Mouse (Mus musculus) forebrain, embryonic 13.5 days (tissue): ENCODE measurements around the gene Nlrp4e. TPM values are rescaled to one million over a fixed set of nuclear protein-coding genes. Genes with fewer than 3 reads are reported as not detected.
"Not testable (repeated sequence)": the region's sequence is repeated elsewhere in the genome, so short reads cannot be mapped to it uniquely, and the experiment has no call there.

ENCODE experiments used
- ATAC-seq: fragments of 200-750 bp; cut with Nextera tagmentation; 2 replicates; pipeline ENCODE4 v1.8.0; 2017
- H3K27ac ChIP-seq: fragments of 300-500 bp; sonication (generic); 2 replicates; pipeline ENCODE4 v1.5.1; 2015; ENCODE audit warnings: inconsistent platforms, mild to moderate bottlenecking, moderate library complexity
- H3K27me3 ChIP-seq: fragments of 300-500 bp; sonication (generic); 2 replicates; pipeline ENCODE4 v1.6.1; 2015; ENCODE audit warnings: mild to moderate bottlenecking, inconsistent platforms
- H3K36me3 ChIP-seq: fragments of 300-500 bp; sonication (generic); 2 replicates; pipeline ENCODE4 v1.6.1; 2015; ENCODE audit warnings: mild to moderate bottlenecking, inconsistent platforms; ENCODE audit not compliant: poor library complexity, severe bottlenecking
- H3K4me1 ChIP-seq: fragments of 300-500 bp; sonication (generic); 2 replicates; pipeline ENCODE4 v1.6.1; 2015; ENCODE audit warnings: inconsistent platforms
- H3K4me2 ChIP-seq: fragments of 300-500 bp; sonication (generic); 2 replicates; pipeline ENCODE4 v1.6.1; 2015; ENCODE audit warnings: inconsistent platforms, mild to moderate bottlenecking, moderate library complexity
- H3K4me3 ChIP-seq: fragments of 300-500 bp; sonication (generic); 2 replicates; pipeline ENCODE4 v1.5.1; 2015; ENCODE audit warnings: mild to moderate bottlenecking, inconsistent platforms
- H3K9ac ChIP-seq: fragments of 300-500 bp; sonication (generic); 2 replicates; pipeline ENCODE4 v1.6.1; 2015; ENCODE audit warnings: mild to moderate bottlenecking, inconsistent platforms
- H3K9me3 ChIP-seq: fragments of 300-500 bp; sonication (generic); replicated peaks from 2 replicates; pipeline ENCODE4 v1.6.1; 2016; ENCODE audit warnings: inconsistent platforms
- WGBS: fragments of 180-500 bp; shearing (Covaris S2); methylation state at CpG from one replicate; pipeline ENCODE4 v1.1.7; 2015; 5-methylcytosine and 5-hydroxymethylcytosine counted together
- microRNA-seq: library from miRNA; unstranded; fragments of <30 nt; microRNA quantifications from one replicate; pipeline ENCODE4, GENCODE M21; 2016
- polyA plus RNA-seq: library from polyadenylated mRNA; unstranded; fragments of >200 nt; fragmentation: Nextera tagmentation; extraction: Ambion mirVana; gene quantifications from 2 replicates; pipeline ENCODE4 v1.2.1, GENCODE M21; 2015

The Nlrp4e gene
- polyA plus RNA-seq: not detected in 2 replicates

DNA sequence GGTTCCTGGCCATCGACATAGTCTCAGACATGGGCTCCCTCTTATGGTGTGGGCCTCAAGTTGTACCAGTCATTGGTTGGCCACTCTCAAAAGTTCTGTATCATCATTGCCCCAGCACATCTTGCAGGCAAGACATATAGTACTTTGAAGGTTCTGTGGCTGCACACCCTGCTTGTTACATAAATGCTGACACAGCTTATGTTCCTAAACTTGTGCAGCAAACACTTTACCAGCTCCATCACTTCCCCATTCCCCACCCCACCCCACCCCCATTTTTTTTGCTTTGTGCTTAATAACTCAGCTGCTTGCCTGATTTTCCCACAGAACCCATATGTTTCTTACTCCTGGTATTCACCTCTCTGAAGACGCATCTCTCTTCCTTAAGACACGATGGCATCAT, at the start of gene Nlrp4e:
Gene Nlrp4e (plus strand): TSS at position 301 of the 400 bp plus-strand sequence.
- H3K9me3 ChIP-seq: peaks cover 11% of the 10 kb centered on the region
- not testable (repeated sequence) for ATAC-seq, H3K9ac ChIP-seq, H3K27me3 ChIP-seq, H3K4me1 ChIP-seq, H3K4me2 ChIP-seq, H3K36me3 ChIP-seq, H3K4me3 ChIP-seq, H3K27ac ChIP-seq
- WGBS: 88% methylated on average over 3 of the region's 3 CpGs

DNA sequence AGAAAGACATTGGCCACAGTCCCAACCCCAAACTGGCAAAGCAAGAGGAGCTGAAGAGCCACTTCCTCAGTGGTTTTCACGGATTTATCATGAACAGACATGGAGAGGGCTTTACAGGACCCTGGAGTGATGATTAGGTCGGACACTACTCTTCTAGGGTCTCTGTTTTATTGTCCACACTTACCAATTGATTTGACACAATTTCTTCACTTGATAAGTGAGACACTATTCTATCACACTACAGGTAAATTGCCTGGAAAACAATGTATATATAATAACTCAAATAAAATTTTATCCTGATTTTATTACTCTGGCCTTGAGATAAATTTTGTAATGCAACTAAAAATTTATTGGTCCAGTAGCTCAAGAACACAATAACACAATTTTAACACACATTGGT, 49.4 kb upstream of the Nlrp4e start, which contains the start of gene Vmn1r166:
Gene Vmn1r166 (minus strand): TSS at position 101 of the 400 bp plus-strand sequence.
- not testable (repeated sequence) for H3K4me3 ChIP-seq

DNA sequence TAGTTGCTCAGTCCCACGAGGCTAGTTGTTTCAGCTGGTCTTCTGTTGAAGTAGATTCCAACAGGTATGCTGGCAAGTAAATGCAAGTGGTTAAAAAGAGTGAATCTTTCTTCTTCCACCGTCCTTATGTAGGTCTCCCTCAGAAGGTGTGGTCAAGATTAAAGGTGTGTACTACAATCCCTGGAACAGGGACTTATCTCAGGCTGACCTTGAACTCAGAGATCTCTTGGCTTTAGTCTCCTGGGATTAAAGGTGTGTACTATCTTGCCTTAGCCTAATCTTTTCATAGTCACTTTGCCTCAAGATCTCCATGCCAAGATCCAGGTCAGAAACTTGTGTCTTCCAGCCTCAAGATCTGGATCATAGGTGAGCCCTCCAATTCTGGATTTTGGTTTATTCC, 22.2 kb upstream of the Nlrp4e start, which contains the start of gene Gm6902:
Gene Gm6902 (minus strand): TSS at position 101 of the 400 bp plus-strand sequence.
- no CpG with 5 or more reads among the region's 2 CpGs for WGBS
- ATAC-seq, H3K27ac ChIP-seq: not testable (repeated sequence)

More for the DNA sequence above, 49.4 kb upstream of the Nlrp4e start, which contains the start of gene Vmn1r166:
- not testable (repeated sequence) for H3K27me3 ChIP-seq, H3K36me3 ChIP-seq, H3K4me2 ChIP-seq, H3K9ac ChIP-seq, H3K9me3 ChIP-seq, ATAC-seq, H3K4me1 ChIP-seq, H3K27ac ChIP-seq
- WGBS: no CpG with 5 or more reads among the region's 2 CpGs

DNA sequence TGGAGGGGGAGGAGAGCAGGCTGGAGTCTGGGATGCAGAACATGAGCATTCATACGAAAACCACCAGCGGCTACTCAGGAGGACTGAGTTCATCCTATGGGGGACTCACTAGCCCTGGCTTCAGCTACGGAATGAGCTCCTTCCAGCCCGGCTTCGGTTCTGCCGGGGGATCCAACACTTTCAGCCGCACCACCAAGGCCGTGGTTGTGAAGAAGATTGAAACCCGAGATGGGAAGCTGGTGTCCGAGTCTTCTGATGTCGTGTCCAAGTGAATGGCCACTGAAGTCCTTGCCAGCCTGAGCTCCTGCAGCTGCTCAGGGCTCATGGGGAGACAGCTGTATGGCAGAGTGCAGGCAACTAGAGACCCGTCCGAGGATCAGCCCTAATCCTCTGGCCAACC, 57.3 kb downstream of the Nlrp4e start:
- not testable (repeated sequence) for H3K9ac ChIP-seq, H3K4me3 ChIP-seq, H3K27me3 ChIP-seq, H3K36me3 ChIP-seq, H3K4me1 ChIP-seq, H3K4me2 ChIP-seq, H3K27ac ChIP-seq, ATAC-seq
- H3K9me3 ChIP-seq: peaks cover 43% of the 10 kb centered on the region
- WGBS: 85% methylated on average over 13 of the region's 13 CpGs

More for the DNA sequence above, 22.2 kb upstream of the Nlrp4e start, which contains the start of gene Gm6902:
- H3K36me3 ChIP-seq, H3K9ac ChIP-seq, H3K27me3 ChIP-seq, H3K9me3 ChIP-seq, H3K4me2 ChIP-seq, H3K4me3 ChIP-seq, H3K4me1 ChIP-seq: not testable (repeated sequence)

DNA sequence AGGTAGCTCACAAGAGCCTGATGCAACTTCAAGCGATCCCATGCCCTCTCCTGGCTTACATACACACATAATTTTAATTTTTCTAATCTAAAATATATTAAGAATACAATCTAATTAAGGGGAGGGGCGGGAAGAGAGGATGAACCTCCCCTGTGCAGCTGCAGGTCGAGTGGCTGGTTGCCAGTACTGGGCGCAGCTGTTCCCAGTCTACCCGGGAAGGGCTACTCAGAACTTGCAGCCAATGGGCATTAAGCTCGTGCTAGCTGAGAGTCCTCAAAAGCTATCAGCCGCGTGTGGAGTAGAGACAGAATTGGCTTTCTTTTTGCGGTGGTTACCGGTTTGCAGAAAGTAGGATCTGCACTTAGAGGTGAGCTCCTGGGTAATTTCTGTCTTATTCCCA, 84.6 kb downstream of the Nlrp4e start, which contains the start of gene Nlrp5:
Gene Nlrp5 (plus strand): TSS at position 301 of the 400 bp plus-strand sequence.
- Histone ChIP-seq H3K9me3 (peaks cover 42% of the 10 kb centered on the region), H3K9ac (no peak within 1 kb of the TSS), H3K27ac (no peak within 1 kb of the TSS), H3K4me1 (no peaks in the 10 kb centered on the region), H3K4me2 (no peak within 1 kb of the TSS), H3K36me3 (no peaks in the 10 kb centered on the region), H3K27me3 (no peaks in the 10 kb centered on the region), H3K4me3 (no peak within 1 kb of the TSS)
- ATAC-seq: no peak
- WGBS: 74% methylated on average over 10 of the region's 10 CpGs

Small RNA genes lying within 50 kb of the gene (microRNA-seq; reads per million reads assigned to microRNA genes)
- not detected for gene Gm25196

Other genes starting within 250 kb of the Nlrp4e start
- gene Vmn1r163, start 245.7 kb upstream of the Nlrp4e start, polyA plus RNA-seq: not detected in 2 replicates
- not detected in 2 replicates for gene Gm8720, start 233.7 kb upstream of the Nlrp4e start, polyA plus RNA-seq
- not detected in 2 replicates for gene Gm10662, start 156.7 kb upstream of the Nlrp4e start, polyA plus RNA-seq
- gene Vmn1r165, start 83.9 kb upstream of the Nlrp4e start, polyA plus RNA-seq: not detected in 2 replicates
- gene Vmn1r166, start 49.5 kb upstream of the Nlrp4e start, polyA plus RNA-seq: not detected in 2 replicates
- not detected in 2 replicates for gene Gm6902, start 22.3 kb upstream of the Nlrp4e start, polyA plus RNA-seq
- not detected in 2 replicates for gene Nlrp5, start 84.7 kb downstream of the Nlrp4e start, polyA plus RNA-seq
- not detected in 2 replicates for gene Vmn1r167, start 206.0 kb downstream of the Nlrp4e start, polyA plus RNA-seq
- gene Vmn1r168, start 238.5 kb downstream of the Nlrp4e start, polyA plus RNA-seq: not detected in 2 replicates